Mouse (Mus musculus) lung, postnatal 10 days (tissue): ENCODE measurements at regions not wholly inside any gene's neighbourhood (a gene's known extent, or its start where the extent isn't known, plus 50 kb on each side); places are given as distances from the start of the nearest gene placed in this dataset.

Experiments used
- DNase-seq: peaks from one replicate; pipeline ENCODE4 v3.0.0; 2021

DNA sequence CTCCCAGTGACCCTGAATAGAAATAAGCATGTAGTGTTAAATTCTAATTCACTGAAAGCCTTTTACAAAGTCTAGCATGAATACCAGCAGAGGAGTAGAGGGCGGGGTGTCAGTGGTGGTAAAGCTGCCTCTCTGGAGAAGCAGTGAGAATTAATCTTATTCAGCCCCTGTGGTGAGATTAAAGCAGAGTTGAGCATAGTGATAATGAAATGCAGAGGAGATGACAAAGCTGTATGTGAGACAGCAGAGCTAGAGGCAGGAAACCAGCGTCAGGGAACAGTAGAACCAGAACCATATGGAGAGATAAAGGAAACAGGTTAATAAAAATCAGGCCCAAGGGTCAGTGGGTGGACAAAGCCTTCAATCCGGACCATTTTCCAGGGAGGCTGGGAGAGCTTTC is 1827.2 kb downstream of the Poteg start:
- DNase-seq: no peak

DNA sequence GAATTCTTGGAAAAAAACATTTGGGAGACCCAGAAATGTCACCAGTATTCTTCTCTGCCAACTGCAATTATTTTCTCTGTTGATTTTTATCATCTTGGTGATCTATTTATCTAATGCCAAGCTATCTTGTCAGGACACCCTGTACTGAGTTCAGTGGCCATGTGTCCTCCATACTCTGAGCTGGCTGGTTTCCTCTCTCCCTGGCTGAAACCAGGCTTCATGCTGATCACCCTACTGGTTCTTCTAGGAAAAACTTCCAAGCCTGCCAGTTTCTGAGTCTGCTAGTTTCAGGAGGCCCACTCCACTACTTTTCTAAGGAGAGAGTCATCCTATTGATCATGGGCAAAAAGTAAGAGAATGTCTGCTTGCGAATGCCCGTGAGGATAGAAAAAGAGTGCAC is 1831.2 kb downstream of the Poteg start:
- no peak for DNase-seq

DNA sequence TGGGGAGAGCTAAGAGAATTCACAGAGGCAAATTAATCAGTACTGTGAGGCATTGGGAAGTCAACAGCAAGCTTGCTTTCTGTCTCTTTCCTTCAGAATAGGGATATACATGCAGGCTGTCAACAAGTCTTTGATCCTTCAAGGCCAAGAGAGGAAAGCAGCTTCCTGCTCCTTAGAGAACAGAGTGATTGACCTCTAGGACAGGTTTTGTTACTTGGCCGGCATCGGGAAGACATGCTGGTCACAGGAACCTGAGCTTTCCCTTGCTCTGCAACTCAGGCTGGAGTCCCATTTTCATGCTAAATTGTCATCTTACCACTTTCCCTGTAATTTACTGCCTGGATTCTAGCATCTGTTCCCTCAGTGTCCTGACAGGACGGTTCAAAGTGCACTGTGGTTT is 1831.8 kb downstream of the Poteg start:
- DNase-seq: no peak

DNA sequence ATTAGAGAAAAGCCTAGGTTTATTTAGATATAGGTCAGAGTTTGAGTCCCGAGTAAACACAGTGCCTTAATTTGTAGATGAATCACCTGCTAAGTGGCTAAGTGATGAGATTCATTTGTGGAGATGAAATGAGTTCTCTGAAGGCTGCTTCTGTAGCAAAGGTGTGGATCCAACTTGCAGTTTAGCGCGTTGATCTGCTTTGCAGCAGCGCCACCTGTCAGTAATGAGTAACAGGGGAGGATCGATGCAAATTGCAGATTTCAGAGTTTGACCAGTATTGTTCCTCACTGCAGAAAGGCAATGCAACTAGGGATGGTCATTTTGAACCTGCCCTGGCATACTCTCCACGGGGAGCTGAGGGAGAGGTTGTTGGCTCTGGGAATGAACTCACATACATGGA is 1842.9 kb downstream of the Poteg start:
- peak; percentile 2 for DNase-seq
